Mouse (Mus musculus) MEL (cell line): ENCODE measurements around the gene Rpp21. TPM values are rescaled to one million over a fixed set of nuclear protein-coding genes. Genes with fewer than 3 reads are reported as not detected.

Source experiments
- DNase-seq: peaks from one replicate; pipeline ENCODE4 v3.0.0; 2011; ENCODE audit warnings: low read depth, low spot score
- H3K27ac ChIP-seq: 2 replicates; pipeline ENCODE4 v1.5.1; 2012; ENCODE audit warnings: low read depth, mild to moderate bottlenecking, control low read depth, low read length, moderate library complexity; ENCODE audit not compliant: control insufficient read depth
- H3K27me3 ChIP-seq, 2 experiments: fragments of 150-350 bp in 1 of 2; sonication (generic) in 1 of 2; 2 replicates each; pipeline ENCODE4 v1.6.1; 2012; ENCODE audit warnings: low read length in 2 of 2, mild to moderate bottlenecking in 2 of 2, improper control_type of control experiment in 1 of 2, moderate library complexity in 1 of 2; ENCODE audit not compliant: insufficient read depth in 2 of 2, control insufficient read depth in 1 of 2
- H3K36me3 ChIP-seq, 2 experiments: 2 replicates each; pipeline ENCODE4 v1.6.1; 2012 to 2014; ENCODE audit warnings: low read length in 2 of 2, improper control_type of control experiment in 1 of 2, inconsistent platforms in 1 of 2, mild to moderate bottlenecking in 1 of 2; ENCODE audit not compliant: insufficient read depth in 2 of 2, control insufficient read depth in 1 of 2
- H3K4me1 ChIP-seq, 2 experiments: fragments of 150-350 bp in 1 of 2; sonication (generic) in 1 of 2; 2 replicates each; pipeline ENCODE4 v1.6.1; 2012; ENCODE audit warnings: low read length in 2 of 2, improper control_type of control experiment in 1 of 2, mild to moderate bottlenecking in 1 of 2; ENCODE audit not compliant: insufficient read depth in 2 of 2, control insufficient read depth in 1 of 2
- H3K4me3 ChIP-seq, 2 experiments: fragments of 150-350 bp in 1 of 2; sonication (generic) in 1 of 2; 2 replicates each; pipeline ENCODE4 v1.5.1; 2012; ENCODE audit warnings: low read depth in 2 of 2, low read length in 2 of 2, mild to moderate bottlenecking in 2 of 2, moderate library complexity in 2 of 2, control low read depth in 1 of 2, improper control_type of control experiment in 1 of 2; ENCODE audit not compliant: control insufficient read depth in 1 of 2, insufficient read depth in 1 of 2
- H3K79me2 ChIP-seq: 2 replicates; pipeline ENCODE4 v1.6.1; 2012; ENCODE audit warnings: mild to moderate bottlenecking, low read length, moderate library complexity; ENCODE audit not compliant: control insufficient read depth, poor library complexity, insufficient read depth
- H3K9ac ChIP-seq: 2 replicates; pipeline ENCODE4 v1.6.1; 2012; ENCODE audit warnings: low read depth, mild to moderate bottlenecking, control low read depth, low read length, moderate library complexity; ENCODE audit not compliant: control insufficient read depth, poor library complexity, severe bottlenecking
- H3K9me3 ChIP-seq: fragments of 150-350 bp; sonication (generic); replicated peaks from 2 replicates; pipeline ENCODE4 v1.6.1; 2012; ENCODE audit warnings: mild to moderate bottlenecking, low read length, improper control_type of control experiment, moderate library complexity; ENCODE audit not compliant: insufficient read depth
- BHLHE40 ChIP-seq: IDR thresholded peaks from 2 replicates; pipeline ENCODE4 v1.6.1; 2012; ENCODE audit warnings: low read depth, mild to moderate bottlenecking, inconsistent platforms, low read length, improper control_type of control experiment, borderline replicate concordance
- CHD1 ChIP-seq: IDR thresholded peaks from 2 replicates; pipeline ENCODE4 v1.6.1; 2012; ENCODE audit warnings: low read depth, mild to moderate bottlenecking, inconsistent platforms, low read length, improper control_type of control experiment
- CHD2 ChIP-seq: IDR thresholded peaks from 2 replicates; pipeline ENCODE4 v1.6.1; 2011; ENCODE audit warnings: low read length, improper control_type of control experiment
- ETS1 ChIP-seq: IDR thresholded peaks from 2 replicates; pipeline ENCODE4 v1.6.1; 2012; ENCODE audit warnings: low read depth, mild to moderate bottlenecking, inconsistent platforms, low read length, improper control_type of control experiment, moderate library complexity
- GATA1 ChIP-seq: IDR thresholded peaks from 2 replicates; pipeline ENCODE4 v1.6.1; 2011; ENCODE audit warnings: low read depth, low read length, improper control_type of control experiment
- HCFC1 ChIP-seq: IDR thresholded peaks from 2 replicates; pipeline ENCODE4 v1.6.1; 2012; ENCODE audit warnings: low read depth, mild to moderate bottlenecking, inconsistent platforms, low read length, improper control_type of control experiment, moderate library complexity
- JUND ChIP-seq: IDR thresholded peaks from 2 replicates; pipeline ENCODE4 v1.6.1; 2011; ENCODE audit warnings: low read depth, mild to moderate bottlenecking, improper control_type of control experiment, low read length
- MAX ChIP-seq: IDR thresholded peaks from 2 replicates; pipeline ENCODE4 v1.6.1; 2011; ENCODE audit warnings: low read length, improper control_type of control experiment
- MAZ ChIP-seq: IDR thresholded peaks from 2 replicates; pipeline ENCODE4 v1.6.1; 2012; ENCODE audit warnings: low read depth, mild to moderate bottlenecking, inconsistent platforms, low read length, improper control_type of control experiment
- MXI1 ChIP-seq: IDR thresholded peaks from 2 replicates; pipeline ENCODE4 v1.6.1; 2011; ENCODE audit warnings: mild to moderate bottlenecking, low read depth, low read length, improper control_type of control experiment
- MYB ChIP-seq: IDR thresholded peaks from 2 replicates; pipeline ENCODE4 v1.6.1; 2011; ENCODE audit warnings: mild to moderate bottlenecking, low read depth, low read length, improper control_type of control experiment
- MYC ChIP-seq: IDR thresholded peaks from 2 replicates; pipeline ENCODE4 v1.6.1; 2011; ENCODE audit warnings: low read depth, mild to moderate bottlenecking, low read length, improper control_type of control experiment, moderate library complexity
- NELFE ChIP-seq: IDR thresholded peaks from 2 replicates; pipeline ENCODE4 v1.6.1; 2011; ENCODE audit warnings: low read depth, low read length, improper control_type of control experiment
- NRF1 ChIP-seq: IDR thresholded peaks from 2 replicates; pipeline ENCODE4 v1.6.1; 2014; ENCODE audit warnings: low read depth, mild to moderate bottlenecking, inconsistent platforms, low read length, improper control_type of control experiment, moderate library complexity; ENCODE audit not compliant: poor library complexity, insufficient read depth, severe bottlenecking
- POLR2AphosphoS2 ChIP-seq: IDR thresholded peaks from 2 replicates; pipeline ENCODE4 v1.6.1; 2011; ENCODE audit warnings: low read length, improper control_type of control experiment
- POLR2AphosphoS5 ChIP-seq: IDR thresholded peaks from 2 replicates; pipeline ENCODE4 v1.6.1; 2012; ENCODE audit warnings: low read depth, borderline replicate concordance, mild to moderate bottlenecking, inconsistent platforms, low read length, moderate library complexity, mixed read lengths
- RAD21 ChIP-seq: IDR thresholded peaks from 2 replicates; pipeline ENCODE4 v1.6.1; 2011; ENCODE audit warnings: mild to moderate bottlenecking, low read depth, low read length, improper control_type of control experiment
- SIN3A ChIP-seq: IDR thresholded peaks from 2 replicates; pipeline ENCODE4 v1.6.1; 2012; ENCODE audit warnings: low read length, improper control_type of control experiment, inconsistent platforms
- SMC3 ChIP-seq: IDR thresholded peaks from 2 replicates; pipeline ENCODE4 v1.6.1; 2011; ENCODE audit warnings: low read depth, low read length, improper control_type of control experiment
- TCF12 ChIP-seq: IDR thresholded peaks from 2 replicates; pipeline ENCODE4 v1.6.1; 2014; ENCODE audit warnings: low read depth, mild to moderate bottlenecking, inconsistent platforms, low read length, improper control_type of control experiment, moderate library complexity
- UBTF ChIP-seq: IDR thresholded peaks from 2 replicates; pipeline ENCODE4 v1.6.1; 2012; ENCODE audit warnings: low read depth, mild to moderate bottlenecking, inconsistent platforms, low read length, improper control_type of control experiment, moderate library complexity, borderline replicate concordance; ENCODE audit not compliant: insufficient read depth
- USF1 ChIP-seq: IDR thresholded peaks from 2 replicates; pipeline ENCODE4 v1.6.1; 2014; ENCODE audit warnings: low read depth, mild to moderate bottlenecking, inconsistent platforms, low read length, improper control_type of control experiment, moderate library complexity
- USF2 ChIP-seq, 2 experiments: IDR thresholded peaks; 2 replicates each; pipeline ENCODE4 v1.6.1; 2011 to 2012; ENCODE audit warnings: improper control_type of control experiment in 2 of 2, low read length in 2 of 2, borderline replicate concordance in 1 of 2, inconsistent platforms in 1 of 2, low read depth in 1 of 2, mild to moderate bottlenecking in 1 of 2; ENCODE audit not compliant: insufficient read depth in 1 of 2
- ZC3H11A ChIP-seq: IDR thresholded peaks from 2 replicates; pipeline ENCODE4 v1.6.1; 2012; ENCODE audit warnings: low read depth, mild to moderate bottlenecking, inconsistent platforms, low read length, improper control_type of control experiment
- ZKSCAN1 ChIP-seq: IDR thresholded peaks from 2 replicates; pipeline ENCODE4 v1.6.1; 2012; ENCODE audit warnings: low read depth, mild to moderate bottlenecking, inconsistent platforms, low read length, improper control_type of control experiment, moderate library complexity
- polyA plus RNA-seq, 2 experiments: library from polyadenylated mRNA; stranded (reverse) in 1 of 2; unstranded in 1 of 2; fragments of >175 nt in 1 of 2; fragments of >200 nt in 1 of 2; gene quantifications; 2 replicates each; pipeline versions ENCODE4 v1.2.1 to v1.2.4; 2012; ENCODE audit warnings: low replicate concordance in 2 of 2, low read depth in 1 of 2; ENCODE audit not compliant: insufficient read length in 2 of 2, insufficient read depth in 1 of 2, missing spikeins in 1 of 2
- total RNA-seq: library from RNA; depleted of rRNA; stranded (reverse); fragments of 300-350 nt; gene quantifications from 2 replicates; pipeline ENCODE4 v1.2.3, GENCODE M21; 2012

Rpp21 gene
- total and polyA plus RNA-seq, 3 experiments, result 63.8 to 116 TPM; not detected in 1

GRCm38 (mm10) chr17:36257241-36257947 lies 475 bp downstream of the Rpp21 start (continued):
- TF ChIP-seq JUND, result no peak

DNA sequence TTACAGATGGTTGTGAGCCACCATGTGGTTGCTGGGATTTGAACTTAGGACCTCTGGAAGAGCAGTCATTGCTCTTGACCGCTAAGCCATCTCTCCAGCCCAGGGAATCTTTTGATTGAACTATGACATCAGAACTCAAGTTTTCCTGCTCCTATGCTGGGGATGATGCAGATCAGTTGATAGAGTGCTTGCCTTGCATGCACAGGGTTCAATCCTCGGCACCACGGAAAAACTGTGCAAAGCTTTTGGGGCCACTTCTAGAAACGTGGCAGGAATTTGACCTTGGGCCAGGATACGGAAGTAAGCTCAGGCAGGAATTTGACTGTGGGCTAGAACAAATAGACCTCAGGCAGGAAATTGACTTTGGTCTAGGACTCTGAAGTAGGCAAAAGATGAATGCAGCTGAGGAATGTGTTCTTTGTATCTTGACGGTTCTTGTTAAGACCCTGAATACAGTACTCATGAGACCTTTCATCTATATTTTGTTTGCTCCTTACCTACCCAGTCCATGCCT lies 4.7 kb downstream of the Rpp21 start:
- Histone ChIP-seq H3K36me3 (peaks cover 0 to 6% of the 10 kb centered on the region in 2 experiments; a peak in 2 of 4 replicates), H3K4me3 (no peak overlapping the region), H3K27ac (no peak overlapping the region), H3K9ac (no peak overlapping the region), H3K4me1 (peaks cover 0 to 6% of the 10 kb centered on the region in 2 experiments; a peak in 2 of 4 replicates), H3K79me2 (peaks cover 5% of the 10 kb centered on the region), H3K9me3 (no peaks in the 10 kb centered on the region), H3K27me3 (no peaks in the 10 kb centered on the region; a peak in 1 of 4 replicates)
- no peak for TF ChIP-seq POLR2AphosphoS5
- no peak for TF ChIP-seq NELFE
- TF ChIP-seq ZKSCAN1, result no peak
- no peak for TF ChIP-seq CHD2
- no peak for TF ChIP-seq CHD1
- TF ChIP-seq ZC3H11A, result no peak
- TF ChIP-seq MAZ, result no peak
- no peak for TF ChIP-seq MXI1
- no peak for TF ChIP-seq UBTF
- no peak for TF ChIP-seq HCFC1
- TF ChIP-seq BHLHE40, result no peak
- no peak for DNase-seq

DNA sequence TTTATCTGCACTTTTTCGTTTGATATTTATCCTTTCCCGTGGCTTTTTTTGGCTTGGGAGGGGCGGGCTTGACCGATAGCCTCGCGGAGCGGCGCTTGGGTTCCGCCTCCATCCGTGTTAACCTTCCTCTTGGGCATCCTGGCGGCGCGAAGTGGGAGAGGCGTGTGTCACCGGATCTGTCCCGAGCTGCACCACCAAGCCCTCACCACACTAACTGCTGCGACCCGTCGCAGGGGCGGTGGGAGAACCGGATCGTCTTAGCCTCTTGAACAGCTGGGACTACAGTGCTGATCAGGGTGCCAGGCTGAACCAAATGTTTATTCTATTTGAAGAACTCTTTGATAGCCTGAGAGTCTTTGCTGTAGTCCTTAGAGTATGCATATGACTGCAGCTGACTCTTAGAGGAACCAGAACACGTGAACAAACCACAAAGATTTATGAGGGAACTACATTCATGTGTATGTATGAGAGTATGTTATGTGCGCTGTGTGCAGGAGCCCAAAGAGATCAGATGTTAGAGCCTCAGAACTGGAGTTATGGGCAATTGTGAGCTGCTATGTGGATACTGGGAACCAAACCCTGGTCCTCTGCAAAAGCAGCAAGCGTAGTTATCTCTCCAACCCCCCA lies 5.5 kb downstream of the Rpp21 start:
- peaks cover 0 to 6% of the 10 kb centered on the region in 2 experiments; a peak in 1 of 4 replicates for H3K4me1 ChIP-seq
- peak overlapping the region; percentile 9 to 37; a peak in 3 of 4 replicates for H3K4me3 ChIP-seq
- peaks cover 0 to 6% of the 10 kb centered on the region in 2 experiments; a peak in 2 of 4 replicates for H3K36me3 ChIP-seq
- DNase-seq, result peak; percentile 49
- no peaks in the 10 kb centered on the region; a peak in 1 of 4 replicates for H3K27me3 ChIP-seq
- peaks cover 5% of the 10 kb centered on the region for H3K79me2 ChIP-seq
- no peak overlapping the region for H3K27ac ChIP-seq
- H3K9me3 ChIP-seq, result no peaks in the 10 kb centered on the region
- no peak for TF ChIP-seq GATA1
- no peak for TF ChIP-seq NRF1
- TF ChIP-seq RAD21, result no peak
- TF ChIP-seq MYC, result no peak
- TF ChIP-seq MAZ, result no peak
- TF ChIP-seq POLR2AphosphoS2, result no peak
- TF ChIP-seq MYB, result no peak
- no peak for TF ChIP-seq TCF12
- TF ChIP-seq USF2 (IDR thresholded peaks at IDR 0.05; ENCODE audit: borderline replicate concordance in 1 of 2, insufficient read depth in 1 of 2, low read depth in 1 of 2, low read length in 2 of 2), result 0 out of 4 replicates have a peak, but pooled peaks of 1 of the 2 experiments have one; percentile 21
- TF ChIP-seq POLR2AphosphoS5, result no peak
- TF ChIP-seq ZC3H11A, result no peak
- TF ChIP-seq USF1, result peak; percentile 74
- peak; percentile 45; the same call in 1 of the 2 replicates for TF ChIP-seq ETS1
- TF ChIP-seq SIN3A, result no peak
- peak; percentile 76; the same call in 1 of the 2 replicates for TF ChIP-seq BHLHE40
- TF ChIP-seq UBTF, result no peak
- TF ChIP-seq CHD2, result no peak
- TF ChIP-seq MAX, result 0 out of 2 replicates have a peak, but pooled peaks have one; percentile 23
- no peak for TF ChIP-seq SMC3
- no peak overlapping the region for H3K9ac ChIP-seq
